Mouse (Mus musculus): ENCODE results near the gene Shc4.

DNA sequence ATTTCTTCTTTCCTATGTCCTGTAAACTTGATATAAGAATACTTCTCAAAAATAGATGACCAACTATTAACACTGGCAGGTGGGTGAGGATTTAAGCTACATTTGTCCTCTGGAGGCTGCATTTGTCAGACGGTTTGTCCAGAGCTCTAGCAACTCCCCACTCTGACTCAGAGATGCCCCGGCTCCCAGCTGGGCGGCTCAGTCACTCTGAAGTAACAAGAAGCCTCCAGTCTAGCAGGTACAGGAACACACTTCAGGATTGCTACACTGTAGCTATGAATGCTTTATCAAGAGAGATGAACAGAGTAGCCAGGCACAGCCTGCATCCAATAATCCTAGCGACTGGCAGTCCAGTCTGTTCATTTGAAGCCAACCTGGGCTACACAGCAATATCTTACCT, 125.0 kb downstream of the Shc4 start:
- TF ChIP-seq CTCF (conservative IDR thresholded peaks at IDR 0.05; ENCODE audit: low read length), result no peak
- TF ChIP-seq NANOG (IDR thresholded peaks at IDR 0.05; ENCODE audit: borderline replicate concordance, low read length), result no peak
- no peak for TF ChIP-seq POU5F1 (IDR thresholded peaks at IDR 0.05; ENCODE audit: borderline replicate concordance, low read length)
